Mouse (Mus musculus) myocyte (in vitro differentiated cells): ENCODE results near the gene Slc13a2. TPM values are rescaled to one million over a fixed set of nuclear protein-coding genes. Genes with fewer than 3 reads are reported as not detected.

Experiments
- H3K27me3 ChIP-seq: one replicate; pipeline ENCODE4 v1.6.1; 2011; ENCODE audit not compliant: control insufficient read depth, insufficient read depth, insufficient read length
- H3K36me3 ChIP-seq: one replicate; pipeline ENCODE4 v1.6.1; 2011; ENCODE audit not compliant: control insufficient read depth, insufficient read depth
- H3K4me2 ChIP-seq: one replicate; pipeline ENCODE4 v1.6.1; 2011; ENCODE audit warnings: low read depth, control low read depth
- H3K4me3 ChIP-seq: one replicate; pipeline ENCODE4 v1.5.1; 2011; ENCODE audit warnings: mild to moderate bottlenecking, control low read depth, moderate library complexity
- H3K79me2 ChIP-seq: one replicate; pipeline ENCODE4 v1.6.1; 2011; ENCODE audit not compliant: control insufficient read depth, insufficient read depth
- H3ac ChIP-seq: one replicate; pipeline ENCODE4 v1.6.1; 2011; ENCODE audit not compliant: control insufficient read depth, insufficient read length
- CEBPB ChIP-seq: IDR thresholded peaks from 2 replicates; pipeline ENCODE4 v1.6.1; 2011; ENCODE audit warnings: mild to moderate bottlenecking, moderate library complexity; ENCODE audit not compliant: poor library complexity, insufficient read depth, severe bottlenecking
- E2F4 ChIP-seq: IDR thresholded peaks from one replicate; pipeline ENCODE4 v1.6.1; 2011; ENCODE audit warnings: mild to moderate bottlenecking, control low read depth, moderate library complexity; ENCODE audit not compliant: insufficient read depth
- MAX ChIP-seq: IDR thresholded peaks from one replicate; pipeline ENCODE4 v1.6.1; 2011; ENCODE audit warnings: low read depth, mild to moderate bottlenecking, control low read depth
- MYOD1 ChIP-seq, 3 experiments: IDR thresholded peaks; one replicate each; pipeline ENCODE4 v1.6.1; 2011; ENCODE audit warnings: control low read depth in 2 of 3, low read depth in 2 of 3, mild to moderate bottlenecking in 2 of 3, moderate library complexity in 1 of 3; ENCODE audit not compliant: insufficient read length in 2 of 3, control insufficient read depth in 1 of 3
- MYOG ChIP-seq, 3 experiments: IDR thresholded peaks; one replicate each; pipeline ENCODE4 v1.6.1; 2011; ENCODE audit warnings: control low read depth in 2 of 3, low read depth in 2 of 3, mild to moderate bottlenecking in 2 of 3; ENCODE audit not compliant: insufficient read length in 2 of 3, control insufficient read depth in 1 of 3, insufficient read depth in 1 of 3
- POLR2A ChIP-seq: IDR thresholded peaks from one replicate; pipeline ENCODE4 v1.6.1; 2011; ENCODE audit warnings: low read depth, mild to moderate bottlenecking, control low read depth, moderate library complexity; ENCODE audit not compliant: insufficient read length
- POLR2AphosphoS2 ChIP-seq: IDR thresholded peaks from one replicate; pipeline ENCODE4 v1.6.1; 2011; ENCODE audit warnings: low read depth, control low read depth; ENCODE audit not compliant: insufficient read length
- REST ChIP-seq: IDR thresholded peaks from one replicate; pipeline ENCODE4 v1.6.1; 2011; ENCODE audit warnings: mild to moderate bottlenecking, control low read depth, moderate library complexity; ENCODE audit not compliant: insufficient read depth, insufficient read length
- SRF ChIP-seq: IDR thresholded peaks from one replicate; pipeline ENCODE4 v1.6.1; 2011; ENCODE audit warnings: low read depth; ENCODE audit not compliant: control insufficient read depth, insufficient read length
- TCF12 ChIP-seq: IDR thresholded peaks from one replicate; pipeline ENCODE4 v1.6.1; 2011; ENCODE audit warnings: mild to moderate bottlenecking, control low read depth; ENCODE audit not compliant: poor library complexity, insufficient read depth, severe bottlenecking
- TCF3 ChIP-seq: IDR thresholded peaks from one replicate; pipeline ENCODE4 v1.6.1; 2011; ENCODE audit warnings: low read depth, control low read depth; ENCODE audit not compliant: insufficient read length
- USF1 ChIP-seq: IDR thresholded peaks from one replicate; pipeline ENCODE4 v1.6.1; 2011; ENCODE audit warnings: low read depth, mild to moderate bottlenecking, control low read depth, moderate library complexity
- polyA plus RNA-seq: library from polyadenylated mRNA; unstranded; fragments of >200 nt; fragmentation: generic; extraction: Trizol; gene quantifications from one replicate; pipeline ENCODE4 v1.2.1, GENCODE M21; 2012; ENCODE audit warnings: missing spikeins

The Slc13a2 gene
- polyA plus RNA-seq, 1 experiment: 0.01 TPM

DNA sequence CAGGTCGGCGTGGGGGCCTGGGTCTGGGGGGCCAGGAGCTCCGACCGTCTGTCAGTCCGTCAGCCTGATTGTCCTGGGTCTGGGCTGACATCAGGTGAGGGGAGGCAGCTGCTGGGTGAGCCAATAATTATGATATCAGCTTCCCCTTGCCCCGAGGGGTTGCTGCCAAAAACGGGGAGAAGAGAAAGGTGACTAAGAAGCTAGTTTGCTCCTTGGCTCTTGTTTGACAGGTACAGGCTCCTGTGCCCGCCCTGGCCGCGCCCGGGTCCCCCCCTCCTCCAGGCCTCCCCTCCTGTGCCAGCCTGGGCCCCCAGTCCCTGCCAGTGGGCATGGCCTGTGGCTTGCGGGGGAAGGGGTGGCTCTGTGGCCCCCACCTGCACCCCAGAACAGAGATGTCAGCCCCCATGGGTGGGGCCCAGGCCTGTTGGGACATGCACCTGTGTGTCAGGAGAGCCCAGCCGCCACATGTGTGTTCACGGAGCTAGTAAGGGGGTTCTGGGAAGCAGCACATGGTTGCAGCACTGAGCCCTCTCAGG lies 35.4 kb downstream of the Slc13a2 start, which contains the start of gene Foxn1:
Gene Foxn1, minus strand, starts transcription at position 51 of the 536 bp plus-strand sequence.
- Histone ChIP-seq H3K4me3 (no peak within 1 kb of the TSS), H3K4me2 (no peak within 1 kb of the TSS), H3ac (no peak within 1 kb of the TSS), H3K27me3 (no peaks in the 10 kb centered on the region), H3K36me3 (no peaks in the 10 kb centered on the region), H3K79me2 (no peaks in the 10 kb centered on the region)
- TF ChIP-seq POLR2AphosphoS2: no peak
- TF ChIP-seq E2F4: no peak
- no peak for TF ChIP-seq TCF3
- TF ChIP-seq MYOD1 (IDR thresholded peaks at IDR 0.05; ENCODE audit: control insufficient read depth in 1 of 3, insufficient read length in 2 of 3, low read depth in 2 of 3): no peak
- no peak for TF ChIP-seq MAX
- TF ChIP-seq USF1: no peak

- TF ChIP-seq MYOD1 (IDR thresholded peaks at IDR 0.05; ENCODE audit: control insufficient read depth in 1 of 3, insufficient read length in 2 of 3, low read depth in 2 of 3) (peak in 2 of 3 experiments; percentile 56 to 76), POLR2A (no peak)
- no peak overlapping the region for H3K4me3 ChIP-seq
- H3K36me3 ChIP-seq: no peaks in the 10 kb centered on the region
- no peaks in the 10 kb centered on the region for H3K79me2 ChIP-seq
- no peaks in the 10 kb centered on the region for H3K27me3 ChIP-seq
- H3ac ChIP-seq: no peak overlapping the region
- no peak overlapping the region for H3K4me2 ChIP-seq
These were observed 36.2 kb downstream of the Slc13a2 start for GRCm38 (mm10) chr11:78385776-78386175.

- H3K36me3 ChIP-seq: no peaks in the 10 kb centered on the region
- no peak for TF ChIP-seq CEBPB
- no peak for TF ChIP-seq TCF12
- no peak for TF ChIP-seq POLR2AphosphoS2
- no peak for TF ChIP-seq REST
- no peak for TF ChIP-seq TCF3
- TF ChIP-seq MYOG (IDR thresholded peaks at IDR 0.05; ENCODE audit: control insufficient read depth in 1 of 3, insufficient read depth in 1 of 3, insufficient read length in 2 of 3, low read depth in 2 of 3): peak in 1 of 3 experiments; percentile 13
- TF ChIP-seq USF1: no peak
- TF ChIP-seq POLR2A: no peak
- peak; percentile 68 for TF ChIP-seq SRF
- TF ChIP-seq MYOD1 (IDR thresholded peaks at IDR 0.05; ENCODE audit: control insufficient read depth in 1 of 3, insufficient read length in 2 of 3, low read depth in 2 of 3): peak in 1 of 3 experiments; percentile 44
- H3K27me3 ChIP-seq: no peaks in the 10 kb centered on the region
- H3ac ChIP-seq: no peak overlapping the region
- no peaks in the 10 kb centered on the region for H3K79me2 ChIP-seq
- no peak overlapping the region for H3K4me3 ChIP-seq
- H3K4me2 ChIP-seq: peak overlapping the region; percentile 39
These were observed 39.3 kb downstream of the Slc13a2 start for GRCm38 (mm10) chr11:78382701-78383100.

- no peaks in the 10 kb centered on the region for H3K27me3 ChIP-seq
- TF ChIP-seq SRF (no peak), CEBPB (no peak), MYOG (IDR thresholded peaks at IDR 0.05; ENCODE audit: control insufficient read depth in 1 of 3, insufficient read depth in 1 of 3, insufficient read length in 2 of 3, low read depth in 2 of 3) (no peak), REST (no peak), MAX (no peak), USF1 (no peak), E2F4 (no peak), TCF12 (no peak), POLR2A (no peak), MYOD1 (IDR thresholded peaks at IDR 0.05; ENCODE audit: control insufficient read depth in 1 of 3, insufficient read length in 2 of 3, low read depth in 2 of 3) (no peak)
- no peaks in the 10 kb centered on the region for H3K79me2 ChIP-seq
- H3K36me3 ChIP-seq: no peaks in the 10 kb centered on the region
- H3K4me2 ChIP-seq: peak overlapping the region; percentile 39
- no peak overlapping the region for H3ac ChIP-seq
- H3K4me3 ChIP-seq: no peak overlapping the region
These were observed 39.7 kb downstream of the Slc13a2 start for GRCm38 (mm10) chr11:78382286-78382685.

- no peak for TF ChIP-seq MYOD1 (IDR thresholded peaks at IDR 0.05; ENCODE audit: control insufficient read depth in 1 of 3, insufficient read length in 2 of 3, low read depth in 2 of 3)
- TF ChIP-seq E2F4: no peak
- no peak for TF ChIP-seq REST
- TF ChIP-seq TCF3: no peak
- no peak for TF ChIP-seq POLR2A
- no peak for TF ChIP-seq MYOG (IDR thresholded peaks at IDR 0.05; ENCODE audit: control insufficient read depth in 1 of 3, insufficient read depth in 1 of 3, insufficient read length in 2 of 3, low read depth in 2 of 3)
- no peak for TF ChIP-seq SRF
- no peak for TF ChIP-seq POLR2AphosphoS2
- no peak for TF ChIP-seq CEBPB
- TF ChIP-seq TCF12: no peak
- Histone ChIP-seq H3K27me3 (no peaks in the 10 kb centered on the region), H3ac (no peak overlapping the region), H3K79me2 (no peaks in the 10 kb centered on the region), H3K36me3 (no peaks in the 10 kb centered on the region), H3K4me2 (no peak overlapping the region), H3K4me3 (no peak overlapping the region)
These were observed 41.0 kb downstream of the Slc13a2 start for GRCm38 (mm10) chr11:78380996-78381395.
